Mouse (Mus musculus) natural killer cell, adult 2 months (primary cell): ENCODE results near the gene Caskin2.

ENCODE experiments used
- DNase-seq, 2 experiments: peaks; one replicate each; pipeline ENCODE4 v3.0.0; 2022; ENCODE audit warnings: low spot score in 2 of 2

The Caskin2 gene

DNA sequence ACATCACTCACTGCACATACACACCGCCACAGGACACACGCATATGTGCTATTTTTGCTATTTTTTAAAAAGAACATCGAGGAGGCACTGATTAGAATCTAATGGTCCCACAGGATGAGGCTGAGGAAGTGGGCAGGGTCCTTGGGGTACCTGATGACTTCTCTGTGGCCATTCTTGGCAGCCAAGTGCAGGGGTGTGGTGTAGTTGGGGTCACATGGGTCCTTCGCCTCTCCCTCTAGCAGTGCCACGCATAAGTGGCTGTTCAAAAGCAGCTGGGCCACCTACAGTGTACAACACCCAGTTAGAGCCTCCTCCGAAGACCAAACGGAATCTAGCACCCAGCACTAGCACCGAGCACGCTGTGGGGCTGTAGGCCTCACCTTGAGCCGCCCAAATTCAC lies 7.3 kb downstream of the Caskin2 start:
- DNase-seq = no peak

GRCm38 (mm10) chr11:115805005-115805404 lies 8.4 kb downstream of the Caskin2 start:
- no peak for DNase-seq

DNA sequence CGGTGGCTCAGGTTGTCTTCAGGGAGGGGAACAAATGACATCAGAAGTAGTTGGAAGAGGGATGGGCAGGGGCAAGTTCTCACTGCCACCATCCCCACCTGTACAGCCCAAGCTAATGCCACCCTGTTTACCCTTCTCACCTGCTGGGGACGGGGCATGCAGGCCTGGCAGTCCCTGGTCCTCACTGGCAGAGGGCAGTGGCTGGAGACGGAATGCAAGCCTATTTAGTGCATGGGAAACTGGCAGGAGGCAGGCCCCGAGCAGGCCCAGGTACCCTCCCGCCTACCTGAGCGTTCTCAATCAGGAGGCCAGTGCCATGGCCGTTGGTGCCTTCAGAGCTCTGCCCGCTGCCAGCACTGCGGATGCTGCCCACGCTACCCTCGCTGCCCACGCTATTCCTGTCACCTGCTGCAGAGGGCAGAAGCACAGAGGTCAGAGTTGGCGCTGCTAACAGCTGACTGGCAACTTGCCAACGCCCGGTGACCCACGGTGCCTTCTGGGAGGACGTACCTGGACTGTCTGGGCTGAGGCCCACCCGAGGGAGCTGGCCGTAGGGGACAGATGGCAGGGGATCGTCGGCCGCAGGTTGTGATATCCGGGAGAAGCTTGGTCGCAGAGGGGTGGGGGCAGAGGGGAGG lies 10.2 kb downstream of the Caskin2 start:
- no peak for DNase-seq

GRCm38 (mm10) chr11:115800981-115801380 lies 12.5 kb downstream of the Caskin2 start:
- no peak for DNase-seq

GRCm38 (mm10) chr11:115797665-115798064 lies 15.8 kb downstream of the Caskin2 start:
- no peak for DNase-seq

DNA sequence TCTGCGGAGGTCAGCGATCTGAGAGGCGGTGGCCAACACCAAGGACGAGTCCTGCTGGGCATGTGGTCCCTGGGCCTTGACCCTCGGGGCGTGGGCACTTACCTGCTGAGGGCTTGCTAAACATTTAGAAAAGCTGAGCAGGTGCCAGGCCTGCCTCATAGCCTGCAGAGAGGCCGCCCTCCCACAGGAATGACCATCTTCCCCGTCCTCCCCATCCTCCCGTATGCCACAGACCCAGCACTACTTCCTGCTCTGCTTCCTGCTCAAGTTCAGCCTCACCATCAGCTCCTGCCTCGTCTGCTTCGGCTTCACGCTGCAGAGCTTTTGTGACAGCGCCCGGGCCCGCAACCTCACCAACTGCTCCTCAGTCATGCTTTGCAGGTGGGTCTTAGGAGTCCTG lies 16.5 kb downstream of the Caskin2 start:
- DNase-seq = no peak

- no peak for DNase-seq
These were observed 21.1 kb downstream of the Caskin2 start for GRCm38 (mm10) chr11:115792353-115792752.

DNA sequence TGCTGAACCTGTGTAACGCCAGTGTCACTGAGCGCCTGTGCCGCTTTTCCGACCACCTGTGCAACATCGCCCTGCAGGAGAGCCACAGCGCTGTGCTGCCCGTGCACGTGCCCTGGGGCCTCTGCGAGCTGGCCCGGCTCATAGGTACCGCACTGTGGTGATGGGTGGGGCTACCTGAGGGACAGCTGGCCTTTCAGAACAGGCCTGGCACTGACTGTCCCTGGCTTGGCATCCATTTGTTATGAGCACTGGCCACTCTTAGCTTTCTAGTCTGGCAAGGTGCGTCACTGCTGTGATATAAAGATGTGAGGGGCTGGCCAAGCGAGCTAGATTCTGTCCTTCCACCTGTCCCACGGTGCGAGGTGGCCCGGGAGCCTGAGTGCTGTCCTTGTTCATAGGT lies 21.5 kb downstream of the Caskin2 start:
- no peak for DNase-seq

DNA sequence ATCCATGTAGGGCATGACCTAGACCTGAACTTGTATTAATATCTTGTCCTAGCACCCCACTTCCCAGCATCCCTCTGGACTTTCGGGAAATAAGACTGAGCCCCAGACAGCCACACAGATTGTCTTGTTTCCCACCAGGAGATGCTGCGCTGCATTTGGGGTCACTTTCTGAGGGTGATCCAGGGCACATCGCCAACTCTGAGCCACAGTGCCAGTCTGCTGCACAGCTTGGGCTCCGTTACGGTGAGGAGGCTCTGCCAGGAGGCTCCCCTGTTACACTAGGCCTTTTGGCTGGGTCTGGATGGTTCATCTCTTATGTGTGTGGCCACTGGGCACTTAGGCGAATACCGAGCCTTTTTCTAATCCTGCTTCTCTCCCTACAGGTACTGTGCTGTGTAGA lies 23.7 kb downstream of the Caskin2 start:
- no peak for DNase-seq

DNA sequence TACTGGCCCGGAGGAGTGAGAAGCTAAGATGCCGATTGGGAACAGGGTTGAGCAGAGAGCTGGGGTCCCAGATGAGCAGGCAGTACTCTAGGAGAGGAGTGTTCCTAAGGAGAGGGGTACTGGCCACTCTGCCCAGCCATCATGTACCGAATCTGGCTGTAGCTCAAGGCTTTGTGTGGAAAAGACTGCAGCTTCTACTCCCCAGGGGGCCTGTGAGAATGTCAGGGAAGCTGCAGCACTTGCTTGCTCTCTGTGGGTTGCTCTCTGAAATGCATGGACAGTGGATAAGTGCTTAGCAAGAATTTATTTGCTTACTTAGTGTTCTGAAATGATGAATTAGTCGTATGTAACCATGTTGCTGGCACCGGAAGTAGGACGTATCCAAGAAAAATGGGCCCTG lies 27.0 kb downstream of the Caskin2 start:
- DNase-seq = no peak

GRCm38 (mm10) chr11:115780141-115781070 lies 33.0 kb downstream of the Caskin2 start:
- no peak for DNase-seq

- DNase-seq = no peak
These were observed 34.3 kb downstream of the Caskin2 start for GRCm38 (mm10) chr11:115779038-115779571.

DNA sequence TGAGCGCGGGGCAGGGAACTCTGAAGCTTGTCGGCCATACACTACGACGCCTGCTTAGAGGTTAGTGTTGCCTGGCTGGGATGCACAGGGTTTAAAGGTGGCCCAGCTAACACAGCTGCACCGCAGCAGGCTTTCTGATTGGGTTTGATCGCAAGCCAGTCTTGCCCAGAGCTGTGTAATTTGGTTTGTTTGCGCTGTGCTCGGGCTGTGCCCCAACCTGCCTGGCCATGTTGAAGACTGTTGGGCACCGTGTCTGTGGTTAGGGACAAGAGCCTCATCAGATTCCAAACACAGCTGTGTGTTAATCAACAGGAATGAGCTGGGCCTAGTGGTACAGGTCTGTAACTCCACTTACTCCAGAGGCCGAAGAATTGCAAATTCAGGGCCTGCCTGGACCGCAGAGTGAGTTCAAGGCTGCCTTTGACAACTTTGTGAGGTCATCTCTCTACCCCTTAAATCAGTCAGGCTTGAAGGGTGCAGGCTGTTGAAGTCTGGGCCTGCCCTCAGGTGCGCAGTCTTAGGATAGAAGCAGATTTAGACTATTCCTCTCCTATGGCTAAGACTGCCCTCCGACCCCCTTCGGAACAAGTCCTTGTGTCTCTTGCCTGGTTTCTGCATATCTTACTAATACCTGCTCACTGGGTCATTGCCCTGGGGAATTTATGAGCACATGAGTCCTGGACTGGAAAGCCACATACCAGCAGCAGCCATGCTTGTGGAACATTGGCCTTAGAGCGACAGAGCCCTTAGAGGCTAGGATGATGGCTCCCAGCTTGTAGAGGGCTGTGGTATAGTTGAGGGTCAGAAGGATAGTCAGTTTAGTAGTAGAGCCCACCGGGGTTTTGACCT lies 35.7 kb downstream of the Caskin2 start:
- no peak for DNase-seq

GRCm38 (mm10) chr11:115776954-115777353 lies 36.5 kb downstream of the Caskin2 start:
- DNase-seq = no peak

DNA sequence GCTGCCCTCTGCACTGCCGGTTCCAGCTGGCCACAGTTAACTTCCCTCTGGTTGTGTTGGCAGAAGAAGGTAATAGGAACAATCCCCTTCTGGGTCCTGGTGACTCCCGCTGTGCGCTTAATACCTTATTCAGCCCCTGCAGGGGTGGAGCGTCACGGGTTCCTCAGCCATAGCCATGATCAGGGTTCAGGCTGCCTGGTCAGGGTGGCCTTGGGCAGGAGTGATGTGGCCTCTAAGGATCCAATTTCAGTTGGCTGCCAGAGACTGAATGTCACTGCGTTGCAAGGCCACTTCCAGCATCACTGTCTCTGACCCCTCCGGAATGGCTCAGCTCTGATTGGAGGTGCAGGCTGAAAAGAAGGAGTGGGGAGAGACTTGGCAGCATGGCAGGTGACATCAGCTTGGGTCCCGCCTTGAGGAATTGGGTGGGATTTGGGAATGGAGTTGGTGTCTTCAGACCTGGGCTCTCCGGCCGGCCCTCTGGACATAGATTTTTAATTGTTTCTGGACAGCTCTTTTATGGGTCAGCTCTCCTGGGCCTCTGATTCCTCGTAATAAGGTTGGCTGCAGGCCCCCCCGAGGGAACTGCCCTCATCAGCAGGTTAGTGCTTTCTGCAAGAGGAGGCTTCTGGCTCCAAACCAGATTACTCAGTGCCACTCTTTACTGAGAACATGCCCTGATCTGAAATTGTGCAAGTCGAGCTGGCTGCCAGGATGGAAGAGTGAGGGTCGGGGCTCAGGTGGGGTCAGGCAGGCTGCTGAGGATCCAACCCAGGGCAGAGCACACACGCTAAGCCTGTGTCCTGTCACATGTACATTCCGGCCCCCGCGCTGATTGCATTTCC lies 37.4 kb downstream of the Caskin2 start:
- DNase-seq = no peak

DNA sequence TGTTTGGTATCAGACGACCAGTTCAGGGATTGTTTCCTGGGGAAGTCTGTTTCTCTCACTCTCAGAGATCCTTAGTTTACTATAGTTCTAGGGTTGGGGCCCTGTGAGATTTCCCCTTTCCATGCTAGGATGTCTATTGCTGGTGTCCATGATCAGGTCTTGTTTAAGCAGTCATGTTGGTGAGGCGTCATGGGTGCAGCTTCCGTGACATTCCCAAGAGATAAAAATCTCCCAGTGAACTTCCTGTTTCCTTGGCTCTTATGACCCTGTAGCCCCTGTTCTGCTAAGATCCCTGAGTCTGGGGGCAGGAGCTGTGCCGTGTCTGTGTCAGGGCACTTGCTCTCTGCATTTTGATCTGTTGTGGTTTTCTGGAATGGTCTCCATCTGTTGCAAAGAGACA lies 38.8 kb downstream of the Caskin2 start:
- DNase-seq = no peak

- no peak for DNase-seq
These were observed 44.5 kb downstream of the Caskin2 start for GRCm38 (mm10) chr11:115768896-115769295.

DNA sequence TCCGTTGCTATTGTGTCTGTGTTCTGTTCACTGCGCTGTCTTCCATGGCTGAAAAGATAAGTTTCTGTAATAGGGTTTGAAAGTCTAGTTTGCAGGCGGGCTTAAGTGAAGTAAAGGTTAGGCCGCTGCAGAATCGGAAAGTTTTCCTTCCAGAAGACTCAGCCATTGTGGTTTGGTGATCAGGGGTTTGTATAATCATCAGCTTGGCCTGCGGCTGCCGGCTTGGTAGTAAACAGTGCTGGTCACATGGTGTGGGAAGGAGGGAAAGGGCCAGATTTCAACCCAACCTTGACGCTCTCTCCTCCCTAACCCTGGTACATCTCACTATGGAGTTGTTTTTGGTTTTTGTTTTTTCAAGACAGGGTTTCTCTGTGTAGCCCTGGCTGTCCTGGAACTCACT lies 46.5 kb downstream of the Caskin2 start:
- DNase-seq = no peak

DNA sequence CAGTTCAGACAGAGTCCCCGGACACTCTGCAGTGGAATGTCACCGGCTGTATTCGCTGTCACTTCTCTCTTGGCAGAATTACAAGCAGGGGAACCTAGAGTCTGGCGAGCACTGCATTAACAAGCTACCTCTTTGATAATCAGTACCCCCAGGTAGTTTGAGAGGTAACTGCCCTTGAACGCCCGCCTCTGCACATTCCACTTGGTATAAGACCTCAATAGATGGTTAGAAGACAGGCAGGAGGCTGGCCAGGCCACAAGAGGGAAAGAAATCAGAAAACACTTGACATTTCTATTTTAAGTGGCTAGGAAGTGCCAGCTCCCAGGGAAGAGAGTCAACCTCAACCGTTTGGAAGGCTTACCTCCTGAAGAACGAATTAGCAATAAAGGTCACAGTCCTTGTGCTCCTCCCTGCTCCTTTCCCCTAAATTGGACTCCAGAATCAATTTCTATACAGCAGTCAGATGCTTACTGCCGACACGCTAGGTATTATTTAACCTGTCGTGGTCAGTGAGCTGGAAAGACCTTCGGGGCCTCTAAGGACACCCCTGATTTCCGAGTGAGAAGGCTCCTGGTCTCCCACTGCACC lies 47.0 kb downstream of the Caskin2 start:
- no peak for DNase-seq

- DNase-seq = no peak
These were observed 47.8 kb downstream of the Caskin2 start for GRCm38 (mm10) chr11:115765607-115766141.
